Mouse (Mus musculus) cerebellum, postnatal 36 days (tissue): Measurements from ENCODE around the gene Clcn3.
"Not testable (repeated sequence)": the region's sequence is repeated elsewhere in the genome, so short reads cannot be mapped to it uniquely, and the experiment has no call there.

Experiments
- DNase-seq, 2 experiments: peaks; one replicate each; pipeline ENCODE4 v3.0.0; 2021 to 2022; ENCODE audit warnings: mixed read lengths in 2 of 2

Clcn3 gene

DNA sequence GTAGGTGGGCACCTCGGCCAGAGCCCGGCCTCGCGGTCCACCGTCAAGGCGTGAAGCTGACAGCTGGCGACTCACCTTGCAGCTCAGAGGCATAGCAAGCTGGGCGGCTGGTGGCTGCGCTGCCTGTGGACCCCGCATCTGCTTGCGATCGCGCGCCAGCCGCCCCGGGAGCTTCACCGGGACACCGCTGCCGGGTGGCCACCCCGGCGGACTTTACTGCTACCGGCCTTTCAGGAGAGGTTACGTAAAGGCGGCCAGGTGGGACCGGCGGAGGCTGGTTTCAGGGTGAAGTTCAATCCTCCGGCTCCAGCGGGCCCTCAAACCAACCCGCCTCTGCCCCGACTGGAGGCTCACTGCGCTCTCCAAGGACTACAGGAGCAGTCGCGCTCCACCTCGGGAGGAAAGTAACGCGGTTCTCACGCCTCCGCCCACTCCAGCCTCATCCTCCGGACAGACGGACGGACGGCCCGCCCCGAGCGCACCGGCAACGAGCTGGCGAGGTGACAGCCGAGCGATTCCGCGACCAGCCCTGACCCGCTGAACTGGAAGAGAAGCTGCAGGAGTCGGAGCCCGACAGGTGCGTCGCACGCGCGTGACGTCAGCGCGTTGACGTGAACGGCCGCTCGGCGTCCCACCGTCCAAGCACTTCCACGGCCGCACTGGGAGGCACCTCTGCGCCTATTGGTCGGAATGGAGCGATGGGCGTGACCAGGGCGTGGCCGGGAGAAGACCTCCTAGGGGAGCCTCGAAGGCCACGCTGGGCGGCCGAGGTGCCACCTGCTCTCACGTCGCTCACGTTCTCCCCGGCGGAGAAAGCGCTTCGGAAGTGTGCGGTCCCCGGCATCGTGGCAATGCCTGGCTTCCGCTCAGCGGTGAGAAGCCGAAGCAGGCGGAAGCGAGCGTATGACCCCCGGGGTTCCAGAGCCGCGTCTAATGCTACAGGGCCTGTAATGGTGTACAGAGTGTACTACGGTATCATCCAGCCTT, at the start of gene Clcn3:
Clcn3 (minus strand) TSS at position 600 of the 987 bp plus-strand sequence.
- DNase-seq = peak; percentile 97 to 98

DNA sequence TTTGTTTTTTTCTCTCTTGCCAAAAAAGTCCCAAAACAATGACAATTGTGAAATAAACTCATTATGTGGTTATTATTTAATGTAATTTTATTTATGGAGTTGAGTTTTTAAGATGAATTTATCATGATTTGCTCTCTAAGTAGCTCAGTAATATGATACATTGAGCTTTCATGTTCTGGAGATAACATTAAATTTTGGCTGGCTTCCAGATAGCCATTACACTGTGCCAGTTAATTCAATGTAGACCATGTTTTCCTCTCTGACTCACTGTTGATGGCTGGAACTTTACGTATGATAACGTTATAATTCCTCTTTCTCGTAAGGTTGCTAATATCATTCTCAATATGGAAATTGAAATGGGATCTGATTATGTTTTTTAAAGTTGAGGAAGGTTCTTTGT, 13.4 kb upstream of the Clcn3 start:
- DNase-seq = no peak

DNA sequence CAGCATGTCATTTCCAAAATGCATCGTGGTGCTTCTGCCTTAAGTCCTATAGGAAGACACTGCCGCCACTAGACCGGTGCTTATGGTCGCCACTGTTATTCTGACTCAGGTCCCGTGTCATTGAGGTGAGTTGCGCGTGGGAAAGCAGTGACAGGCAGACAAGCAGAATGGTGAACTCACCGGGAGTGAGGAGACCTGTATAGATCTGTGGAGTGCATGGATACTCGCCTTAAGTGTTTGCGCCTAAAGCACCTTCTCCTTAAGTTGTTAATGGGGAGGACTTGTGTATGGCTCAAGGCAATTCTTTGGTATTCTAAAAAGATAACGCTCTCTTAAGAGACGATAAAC, 10.5 kb upstream of the Clcn3 start:
- no peak for DNase-seq

DNA sequence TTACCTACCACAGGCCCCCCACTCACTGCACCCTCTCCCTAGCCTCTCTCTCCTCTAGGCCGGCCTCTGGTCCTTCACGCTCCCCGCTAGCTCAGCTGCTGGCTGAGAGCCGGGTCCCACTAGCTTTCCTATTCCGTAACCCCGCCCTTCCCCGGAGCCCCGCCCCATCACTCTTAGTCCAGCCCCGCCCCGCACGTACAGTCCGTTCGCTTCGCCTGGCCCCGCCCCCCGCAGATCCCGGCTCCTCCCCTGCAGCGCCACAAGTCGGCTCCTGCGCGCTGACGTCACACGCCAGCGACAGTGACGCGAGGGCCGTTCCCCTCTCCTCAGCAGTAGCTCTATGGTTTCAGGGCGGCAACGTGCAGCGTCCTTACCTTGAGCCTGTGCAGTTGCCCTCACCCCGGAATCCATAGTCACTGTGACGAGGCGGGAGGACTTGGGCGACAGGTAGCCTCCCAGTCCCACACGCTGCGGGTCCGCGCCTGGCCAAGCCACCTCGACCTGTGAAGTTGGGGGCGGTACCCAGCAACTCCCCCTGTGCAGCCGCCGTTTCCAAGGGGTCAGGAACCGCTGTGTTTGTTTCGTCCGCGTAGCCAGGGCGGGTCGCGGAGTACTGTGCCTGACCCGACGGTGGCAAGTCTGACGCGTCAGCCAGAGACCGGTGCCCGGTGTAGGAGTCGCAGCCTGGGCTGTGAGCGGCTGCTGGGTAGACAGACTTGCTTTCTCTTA, 10.0 kb upstream of the Clcn3 start, which contains the start of gene Nek1:
Nek1 (plus strand) TSS at position 286 of the 729 bp plus-strand sequence.
- peak; percentile 97 to 99 for DNase-seq

DNA sequence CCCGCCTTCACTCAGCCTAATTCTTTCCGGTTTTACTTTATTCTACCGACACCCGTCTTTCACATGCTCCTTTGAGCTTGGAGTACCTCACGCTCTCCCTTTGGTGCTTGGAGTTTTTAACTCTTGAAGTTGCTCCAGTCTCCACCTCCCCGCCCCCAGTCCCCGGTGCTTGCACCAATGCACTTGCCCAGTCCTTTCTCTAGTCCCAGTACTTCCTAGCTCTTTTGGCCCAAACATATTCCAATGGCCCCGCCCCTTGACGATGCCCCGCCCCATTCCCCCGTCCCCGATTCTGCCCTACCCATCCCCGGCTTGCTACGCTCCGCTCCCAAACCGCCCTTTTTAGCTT, 9.4 kb upstream of the Clcn3 start:
- DNase-seq = no peak

DNA sequence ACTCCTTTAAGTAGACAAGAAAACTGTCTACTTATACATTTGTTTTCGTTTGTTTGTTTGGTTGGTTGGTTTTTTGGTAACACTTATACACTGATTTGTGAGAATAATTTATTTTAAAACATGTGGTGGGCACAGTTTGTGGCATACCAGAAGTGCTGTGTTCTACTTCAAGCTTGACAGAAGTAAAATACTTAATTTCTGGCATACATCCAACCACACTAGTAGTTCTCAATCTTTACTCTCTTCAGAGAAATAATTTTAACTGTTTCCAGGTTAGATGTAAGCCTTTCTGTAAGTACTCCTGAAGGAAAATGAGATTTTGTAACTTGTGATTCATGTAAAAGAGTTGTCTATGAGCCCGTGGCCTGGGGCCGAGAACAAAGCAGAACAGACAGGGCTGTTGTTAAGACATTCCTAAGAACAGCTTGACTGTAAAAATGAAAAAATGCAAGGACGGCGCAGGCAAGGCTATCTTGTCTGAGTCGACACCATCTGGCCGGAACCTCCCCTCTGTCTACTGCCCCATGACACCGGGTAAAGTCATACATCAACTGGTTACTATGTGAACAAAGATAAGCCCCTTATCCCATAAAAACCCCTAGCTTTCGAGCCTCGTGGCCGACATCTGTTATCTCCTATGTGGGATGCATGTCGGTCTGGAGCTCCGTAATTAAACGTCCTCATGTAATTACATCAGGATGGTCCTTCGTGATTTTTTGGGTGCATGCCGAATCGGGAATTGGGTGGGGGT, 1.3 kb upstream of the Clcn3 start:
- DNase-seq = not testable (repeated sequence)

DNA sequence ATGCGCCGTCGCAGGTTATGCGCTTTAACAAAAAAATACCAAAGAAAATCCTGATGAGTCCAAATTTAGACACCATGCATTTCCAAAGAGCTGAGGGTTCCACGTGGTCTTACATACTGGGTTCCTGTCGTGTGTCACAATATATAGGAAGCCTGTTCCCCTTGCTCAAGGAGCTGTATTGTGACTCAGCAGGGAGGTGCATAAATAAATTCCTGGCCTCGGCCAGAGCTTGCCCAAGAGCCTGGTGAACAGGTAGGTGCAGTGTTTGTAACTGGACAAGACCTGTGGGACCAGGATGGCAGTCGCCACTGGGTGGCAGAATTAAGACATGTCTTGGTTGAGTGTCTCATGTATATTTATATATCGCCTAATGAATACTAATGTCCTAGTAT, 584 bp upstream of the Clcn3 start:
- DNase-seq = peak; percentile 68 to 70

DNA sequence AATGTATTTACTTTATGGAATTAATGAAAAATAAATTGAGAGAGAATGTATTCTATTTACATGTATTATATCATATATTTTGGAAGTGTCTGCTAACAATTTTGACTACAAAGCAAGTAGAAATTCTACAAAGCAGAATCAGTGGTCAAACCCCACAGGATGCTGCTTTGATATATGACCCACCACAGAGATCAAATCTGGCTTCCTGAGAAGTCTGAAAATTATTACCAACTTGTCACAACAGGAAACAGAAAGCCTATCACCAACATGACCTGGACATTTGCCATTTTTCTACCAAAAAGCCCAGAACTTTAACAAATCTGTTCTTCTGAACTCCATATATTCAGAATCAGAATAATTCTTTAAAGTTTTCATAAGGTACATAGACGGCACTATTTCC, 1.7 kb downstream of the Clcn3 start:
- no peak for DNase-seq

DNA sequence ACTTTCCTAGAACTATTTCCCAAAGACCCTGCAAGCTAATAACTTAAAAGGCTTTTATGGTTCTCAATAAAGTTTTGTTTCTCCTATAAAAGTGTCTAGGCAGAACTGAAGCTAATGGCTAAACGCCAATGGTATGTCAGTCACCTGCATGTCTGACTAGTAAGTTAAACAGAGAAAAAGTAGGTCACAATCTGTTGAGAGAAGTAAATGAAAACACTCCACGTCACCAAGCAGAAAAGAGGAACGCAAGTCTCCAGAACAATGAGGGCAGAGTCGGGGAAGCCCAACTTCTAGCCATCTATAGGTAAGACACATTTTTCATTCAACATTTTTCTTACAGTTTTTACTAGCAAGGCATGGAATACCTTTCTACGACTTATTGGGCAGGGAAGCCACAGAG, 4.6 kb downstream of the Clcn3 start:
- DNase-seq = no peak

DNA sequence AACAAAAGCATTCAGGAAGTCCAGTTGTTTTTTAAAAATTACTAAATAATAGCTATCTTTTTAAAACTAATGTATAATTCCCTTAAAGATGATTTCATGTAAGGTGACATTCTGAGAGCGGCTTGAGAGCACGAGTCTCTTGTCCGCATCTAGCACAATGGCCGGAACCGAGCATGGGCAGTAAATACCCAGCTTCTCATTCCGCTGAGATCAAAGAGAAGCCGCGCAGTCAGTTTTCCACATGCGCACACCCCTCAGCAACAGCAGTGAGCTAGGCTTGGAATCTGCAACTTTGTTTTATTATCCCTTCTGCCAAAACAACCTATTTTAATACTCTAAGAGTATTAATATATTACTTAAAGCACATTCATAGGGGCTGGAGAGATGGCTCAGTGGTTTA, 6.3 kb downstream of the Clcn3 start:
- DNase-seq = no peak

DNA sequence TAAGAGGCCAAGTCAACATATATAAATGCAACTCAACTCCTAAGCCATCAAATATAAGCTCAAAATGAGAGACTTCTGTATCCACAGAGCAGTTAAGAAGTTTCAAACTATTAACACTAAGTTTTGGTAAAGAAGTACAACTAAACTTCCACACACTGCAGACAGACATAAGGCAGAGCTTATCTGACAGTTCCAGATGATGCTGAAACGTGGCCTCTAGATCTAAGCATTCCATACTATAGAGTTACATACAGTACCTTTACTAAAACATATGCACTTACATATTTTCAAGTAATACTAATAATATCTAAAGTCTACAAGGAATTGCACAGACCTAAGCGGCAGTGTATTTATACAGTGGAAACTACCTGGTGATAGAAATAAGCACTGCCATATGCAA, 8.3 kb downstream of the Clcn3 start:
- no peak for DNase-seq

DNA sequence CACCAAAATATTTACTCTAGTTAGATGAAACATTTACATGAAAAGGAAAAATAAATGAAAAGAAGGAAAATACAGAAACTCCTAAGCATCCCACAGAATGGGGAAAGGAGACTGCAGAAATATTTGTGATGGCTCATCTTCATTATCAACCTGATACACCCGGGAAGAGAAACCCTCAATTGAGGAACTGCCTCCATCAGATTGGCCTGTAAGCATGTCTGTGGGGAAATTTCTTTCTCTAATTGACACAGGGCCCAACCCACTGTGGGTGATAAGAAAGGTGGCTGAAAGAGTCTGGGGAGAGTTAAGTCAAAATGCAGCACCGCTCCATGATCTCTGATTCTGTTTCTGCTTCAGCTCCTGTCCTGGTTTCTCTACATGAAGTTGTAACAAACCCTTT, 9.7 kb downstream of the Clcn3 start:
- DNase-seq = no peak

DNA sequence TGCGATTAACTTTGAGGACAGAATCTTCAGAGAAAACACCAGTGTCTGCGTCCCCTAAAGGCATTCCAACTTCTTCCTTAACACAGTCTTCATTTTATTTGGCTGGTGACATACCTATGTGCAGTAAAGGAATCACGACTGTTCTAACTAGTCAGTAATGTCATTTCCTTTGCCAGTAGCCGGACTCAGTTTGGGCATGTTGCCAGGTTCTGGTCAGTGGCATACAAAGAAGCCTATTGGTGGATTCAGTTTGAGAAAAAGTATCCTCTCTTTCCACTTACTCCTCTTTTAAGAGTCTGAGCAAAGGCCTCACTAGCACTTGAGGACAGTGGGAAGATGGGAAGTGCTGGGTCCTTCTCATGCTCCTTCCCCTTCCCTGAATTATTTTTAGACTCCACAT, 11.3 kb downstream of the Clcn3 start:
- DNase-seq = peak; percentile 36 to 46

DNA sequence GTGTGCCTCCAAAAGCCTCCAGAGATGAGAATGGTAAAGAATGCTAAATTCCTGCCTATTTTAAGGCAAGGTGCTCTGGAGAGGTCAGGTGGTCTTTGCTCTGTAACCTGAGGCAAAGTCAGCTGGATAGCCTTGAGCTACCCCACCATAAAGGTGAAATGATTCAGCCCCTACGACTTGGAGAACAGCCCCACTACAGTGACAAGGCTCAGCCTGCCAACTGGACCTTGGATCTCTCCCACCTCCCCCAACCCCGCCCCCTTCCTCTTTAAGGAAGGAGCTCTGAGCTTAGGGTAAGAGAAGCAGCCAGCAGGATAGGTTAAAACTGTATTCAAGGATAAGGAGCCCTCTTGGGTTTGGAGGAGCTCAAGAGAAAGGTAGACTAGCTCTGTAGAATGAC, 14.0 kb downstream of the Clcn3 start:
- no peak for DNase-seq

DNA sequence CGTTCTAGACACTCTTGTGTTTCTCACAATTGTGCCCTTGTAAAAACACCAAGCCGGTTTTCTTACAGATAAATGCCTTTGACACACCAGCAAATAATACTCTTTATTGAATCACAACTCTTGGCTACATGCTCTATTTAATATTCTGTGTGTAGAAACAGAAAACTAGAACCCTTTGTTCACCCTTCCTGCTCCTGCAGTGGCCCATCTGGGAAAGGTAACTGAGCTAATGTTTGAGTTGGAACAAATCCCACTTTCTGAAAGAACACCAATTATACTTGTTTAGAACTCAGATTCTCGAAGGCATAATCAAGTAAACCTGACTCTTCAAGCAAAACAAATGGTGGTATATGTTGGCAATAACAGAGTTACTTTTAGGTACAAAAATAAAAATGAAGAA, 17.4 kb downstream of the Clcn3 start:
- DNase-seq = no peak

DNA sequence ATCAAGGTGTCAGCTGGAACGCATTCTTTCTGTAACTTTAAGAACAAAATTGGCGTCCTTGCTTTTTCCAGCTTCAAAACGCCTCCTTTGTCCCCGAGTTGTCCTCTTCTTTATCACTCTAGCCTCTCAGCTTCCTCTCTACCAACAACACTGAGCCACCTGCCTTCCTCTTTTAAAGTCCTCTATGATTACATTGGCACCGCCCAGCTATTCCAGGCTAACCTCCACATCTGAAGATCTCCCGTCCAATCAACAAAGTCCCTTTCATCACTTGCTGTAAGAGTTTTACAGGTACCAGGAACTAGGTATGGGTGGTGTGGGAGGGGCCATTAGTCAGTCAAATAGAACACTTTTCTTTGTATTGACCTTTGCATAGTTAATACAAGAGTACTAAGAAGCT, 17.8 kb downstream of the Clcn3 start:
- DNase-seq = no peak

DNA sequence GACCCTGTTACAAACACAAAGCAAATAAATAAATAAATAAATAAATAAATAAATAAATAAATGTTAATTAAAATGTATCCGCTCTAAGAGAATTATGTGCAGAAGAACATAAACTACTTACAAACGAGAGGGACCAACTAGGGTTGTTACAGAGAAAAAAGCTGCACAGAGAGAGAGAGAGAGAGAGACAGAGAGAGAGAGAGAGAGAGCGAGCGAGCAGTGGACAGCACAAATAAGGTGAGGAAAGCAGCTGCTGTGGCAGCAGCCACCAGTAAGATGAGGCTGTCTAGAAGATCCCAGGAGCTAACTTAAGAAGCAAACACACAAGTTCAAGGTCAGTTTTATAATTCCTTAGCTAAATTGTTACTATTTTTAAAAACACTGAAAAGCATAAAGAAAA, 18.6 kb downstream of the Clcn3 start:
- DNase-seq = no peak

DNA sequence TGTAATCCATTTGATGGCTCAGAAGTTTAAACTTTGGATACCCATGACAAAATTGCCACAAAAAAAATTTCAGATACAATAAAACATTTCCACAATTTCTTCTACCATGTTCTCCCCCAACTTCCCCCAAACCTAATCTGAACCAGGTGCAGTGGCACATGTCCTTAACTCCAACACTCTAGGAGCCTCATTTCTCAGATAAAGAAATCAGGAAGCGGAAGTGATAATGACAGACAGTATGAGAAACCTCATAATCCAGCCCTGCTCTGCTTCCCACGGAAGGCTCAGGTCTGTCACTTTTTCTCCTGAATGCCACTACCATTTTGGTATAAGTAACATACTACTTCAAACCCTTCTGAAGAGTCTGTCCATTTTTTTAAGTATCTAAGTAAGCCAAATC, 19.2 kb downstream of the Clcn3 start:
- no peak for DNase-seq

DNA sequence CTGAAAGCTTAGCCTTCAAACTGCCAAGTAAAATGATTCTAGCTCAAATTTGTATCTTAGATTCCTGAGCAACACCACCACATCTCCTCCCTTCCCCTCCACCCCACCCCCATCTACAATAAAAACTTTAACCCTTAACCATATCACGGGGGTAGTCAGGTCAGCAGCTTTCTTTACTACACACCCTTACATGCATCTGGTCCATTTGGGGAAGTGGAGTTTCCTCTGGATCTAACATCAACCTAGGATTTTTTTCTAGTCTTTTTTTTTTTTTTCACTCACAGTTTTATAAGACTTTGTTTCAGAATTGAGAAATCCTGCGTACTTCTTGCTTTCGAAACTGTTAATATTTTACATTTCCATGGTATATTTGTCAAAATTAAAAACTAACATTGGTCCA, 20.3 kb downstream of the Clcn3 start:
- no peak for DNase-seq

DNA sequence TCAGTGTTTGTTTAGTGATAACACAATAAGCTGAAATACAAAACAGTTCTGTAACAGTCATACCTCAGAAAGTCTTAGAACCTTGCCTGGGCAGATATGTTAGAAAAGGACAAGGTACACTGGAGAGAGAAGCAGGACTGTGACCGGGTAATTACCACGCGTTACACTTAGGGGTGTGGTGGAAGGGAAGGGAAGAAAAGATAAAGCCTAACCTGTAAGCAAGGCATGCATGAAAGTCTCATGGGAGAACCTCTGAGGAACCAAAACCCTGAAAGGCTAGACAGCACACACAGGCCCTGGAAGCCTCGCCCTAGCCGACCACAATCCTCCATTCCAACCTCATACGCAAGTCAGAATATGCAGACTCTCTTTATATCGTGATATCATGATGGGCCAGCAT, 26.3 kb downstream of the Clcn3 start:
- no peak for DNase-seq

DNA sequence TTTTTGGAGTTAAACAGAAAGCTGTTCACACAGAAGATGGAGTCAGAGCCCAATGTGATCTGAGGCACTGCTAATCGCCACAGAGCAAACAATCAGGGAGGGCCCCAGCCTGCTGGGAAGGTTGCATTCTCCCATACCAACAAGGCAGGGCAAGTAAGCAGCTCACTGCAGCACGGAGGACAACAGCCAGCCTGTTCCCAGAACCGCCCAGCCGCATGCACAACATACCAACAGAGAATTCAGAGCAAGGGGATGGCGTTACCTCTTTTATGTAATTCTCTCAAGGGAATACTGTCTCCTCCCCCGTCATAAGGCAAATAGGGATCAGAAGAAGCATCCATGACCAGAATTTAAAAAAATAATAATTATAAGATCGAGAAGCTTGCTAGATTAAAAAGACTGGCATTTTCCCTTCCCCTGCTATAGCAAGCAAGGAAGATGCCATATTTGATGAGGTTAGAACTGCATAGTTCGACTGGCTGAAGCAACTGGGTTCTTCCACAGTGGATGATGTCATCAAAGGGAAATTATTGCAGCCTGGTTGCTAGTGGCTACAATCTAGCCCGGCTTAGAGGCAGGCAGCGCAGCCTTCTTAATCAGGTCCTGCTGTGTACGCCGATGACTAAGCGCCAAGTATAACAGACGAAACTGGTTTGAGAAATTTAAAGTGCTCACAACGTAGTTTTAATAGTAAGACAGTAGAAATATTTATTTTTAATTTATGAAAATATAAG, 28.7 kb downstream of the Clcn3 start:
- peak; percentile 74 to 80 for DNase-seq

DNA sequence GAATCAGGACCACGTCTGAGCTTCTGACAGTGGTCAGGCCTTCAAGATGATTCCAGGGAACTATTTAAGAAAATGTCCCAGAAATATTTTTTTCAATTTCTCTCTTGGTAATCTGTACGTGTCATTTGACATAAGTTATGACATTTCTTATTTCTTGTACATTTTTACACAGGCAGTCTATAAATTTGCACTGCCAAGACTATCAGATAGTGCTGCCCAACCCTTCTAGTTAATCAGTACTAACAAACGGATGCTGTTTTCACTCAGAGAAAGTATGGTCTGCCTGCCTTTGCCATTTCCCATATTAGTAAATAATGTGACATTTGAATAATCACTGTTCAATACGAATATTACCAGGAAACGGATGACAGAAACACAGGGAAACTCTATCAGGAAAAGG, 30.3 kb downstream of the Clcn3 start:
- DNase-seq = no peak

DNA sequence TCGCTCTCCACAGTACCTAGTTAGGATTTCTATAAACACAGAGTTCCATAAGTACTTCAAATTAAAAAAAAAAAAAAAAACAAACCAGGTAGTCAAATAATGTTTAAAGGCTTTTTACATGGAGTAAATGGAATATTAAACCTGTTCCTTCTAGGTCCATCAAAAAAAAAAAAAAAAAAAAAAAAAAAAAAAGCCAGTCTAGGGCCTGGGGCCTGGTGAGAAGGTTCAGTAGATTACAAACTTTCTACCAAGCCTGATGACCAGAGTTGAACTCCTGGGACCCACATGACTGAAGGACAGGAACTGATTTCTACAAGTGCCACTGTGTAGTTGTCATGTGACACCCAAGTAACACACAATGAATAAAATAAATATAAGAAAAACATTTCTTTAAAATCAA, 31.3 kb downstream of the Clcn3 start:
- DNase-seq = no peak
